Mouse (Mus musculus): ENCODE measurements around the gene Cds2.
"Not testable (repeated sequence)": the region's sequence is repeated elsewhere in the genome, so short reads cannot be mapped to it uniquely, and the experiment has no call there.

Cds2 gene

GRCm38 (mm10) chr2:132265196-132265595, 2.2 kb downstream of the Cds2 start:
- DNase-seq (ENCODE audit: extremely low spot score, low spot score) = no peak

- no peak for DNase-seq (ENCODE audit: extremely low spot score, low spot score)
Observed at GRCm38 (mm10) chr2:132266086-132266485, 3.1 kb downstream of the Cds2 start.

GRCm38 (mm10) chr2:132269217-132269616, 6.3 kb downstream of the Cds2 start:
- no peak for DNase-seq (ENCODE audit: extremely low spot score, low spot score)

GRCm38 (mm10) chr2:132270331-132270951, 7.5 kb downstream of the Cds2 start:
- no peak for DNase-seq (ENCODE audit: extremely low spot score, low spot score)

- no peak for DNase-seq (ENCODE audit: extremely low spot score, low spot score)
Observed at GRCm38 (mm10) chr2:132272694-132273389, 9.9 kb downstream of the Cds2 start.

GRCm38 (mm10) chr2:132275527-132275926, 12.6 kb downstream of the Cds2 start:
- DNase-seq (ENCODE audit: extremely low spot score, low spot score) = no peak

GRCm38 (mm10) chr2:132276249-132276648, 13.3 kb downstream of the Cds2 start:
- DNase-seq (ENCODE audit: extremely low spot score, low spot score) = no peak

- DNase-seq (ENCODE audit: extremely low spot score, low spot score) = no peak
Observed at GRCm38 (mm10) chr2:132278273-132278853, 15.4 kb downstream of the Cds2 start.

GRCm38 (mm10) chr2:132279336-132279882, 16.5 kb downstream of the Cds2 start:
- no peak for DNase-seq (ENCODE audit: extremely low spot score, low spot score)

- no peak for DNase-seq (ENCODE audit: extremely low spot score, low spot score)
Observed at GRCm38 (mm10) chr2:132279978-132280377, 17.0 kb downstream of the Cds2 start.

- DNase-seq (ENCODE audit: extremely low spot score, low spot score) = no peak
Observed at GRCm38 (mm10) chr2:132280518-132281120, 17.7 kb downstream of the Cds2 start.

- no peak for DNase-seq (ENCODE audit: extremely low spot score, low spot score)
Observed at GRCm38 (mm10) chr2:132281560-132282452, 18.9 kb downstream of the Cds2 start.

- no peak for DNase-seq (ENCODE audit: extremely low spot score, low spot score)
Observed at GRCm38 (mm10) chr2:132282453-132283174, 19.7 kb downstream of the Cds2 start.

GRCm38 (mm10) chr2:132283236-132284070, 20.5 kb downstream of the Cds2 start:
- no peak for DNase-seq (ENCODE audit: extremely low spot score, low spot score)

GRCm38 (mm10) chr2:132284492-132285139, 21.7 kb downstream of the Cds2 start:
- DNase-seq (ENCODE audit: extremely low spot score, low spot score) = no peak

GRCm38 (mm10) chr2:132285722-132286121, 22.8 kb downstream of the Cds2 start:
- not testable (repeated sequence) for DNase-seq (ENCODE audit: extremely low spot score, low spot score)

- DNase-seq (ENCODE audit: extremely low spot score, low spot score) = no peak
Observed at GRCm38 (mm10) chr2:132286376-132287076, 23.6 kb downstream of the Cds2 start.

- not testable (repeated sequence) for DNase-seq (ENCODE audit: extremely low spot score, low spot score)
Observed at GRCm38 (mm10) chr2:132289213-132289612, 26.3 kb downstream of the Cds2 start.
